Mouse (Mus musculus): ENCODE data around the gene Tial1.

Tial1 gene

DNA sequence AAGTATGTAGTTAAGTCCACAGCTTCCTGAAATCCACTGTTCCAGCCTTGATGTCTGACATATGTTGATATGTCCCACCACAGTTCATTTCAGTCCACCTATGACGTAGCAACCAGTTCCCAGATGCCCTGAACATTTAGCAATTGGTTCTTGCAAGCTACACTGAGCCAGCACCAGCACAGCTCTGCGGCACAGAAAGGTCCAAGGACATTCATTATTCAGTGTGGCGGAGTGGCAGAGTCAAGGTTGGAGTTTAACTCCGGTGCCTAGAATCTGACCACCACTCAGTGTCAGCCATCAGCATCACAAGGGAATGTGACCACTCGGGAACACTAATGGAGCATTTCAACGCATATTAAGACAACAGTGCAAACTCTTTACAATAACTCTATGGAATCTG, 44.9 kb downstream of the Tial1 start:
- DNase-seq, result no peak

DNA sequence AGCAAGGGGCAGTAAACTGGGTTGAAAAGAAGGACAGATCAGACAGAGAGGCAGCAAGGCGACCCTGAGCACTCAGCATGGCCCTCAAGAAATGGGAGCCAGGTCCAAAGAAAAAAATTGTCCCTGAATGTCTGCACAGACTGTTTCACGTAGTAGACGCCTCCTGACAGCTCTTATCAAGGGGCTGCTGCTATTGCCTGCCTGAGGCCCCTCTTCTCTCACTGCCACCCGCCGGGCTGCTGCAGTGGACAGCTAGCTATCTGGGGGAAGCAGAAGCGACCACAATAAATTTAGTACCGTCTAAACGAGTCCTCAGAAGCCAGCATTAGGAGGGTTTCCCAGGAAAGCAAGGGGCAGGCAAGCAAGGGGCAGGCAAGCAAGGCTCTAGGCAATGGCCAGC, 47.1 kb downstream of the Tial1 start:
- no peak for DNase-seq

DNA sequence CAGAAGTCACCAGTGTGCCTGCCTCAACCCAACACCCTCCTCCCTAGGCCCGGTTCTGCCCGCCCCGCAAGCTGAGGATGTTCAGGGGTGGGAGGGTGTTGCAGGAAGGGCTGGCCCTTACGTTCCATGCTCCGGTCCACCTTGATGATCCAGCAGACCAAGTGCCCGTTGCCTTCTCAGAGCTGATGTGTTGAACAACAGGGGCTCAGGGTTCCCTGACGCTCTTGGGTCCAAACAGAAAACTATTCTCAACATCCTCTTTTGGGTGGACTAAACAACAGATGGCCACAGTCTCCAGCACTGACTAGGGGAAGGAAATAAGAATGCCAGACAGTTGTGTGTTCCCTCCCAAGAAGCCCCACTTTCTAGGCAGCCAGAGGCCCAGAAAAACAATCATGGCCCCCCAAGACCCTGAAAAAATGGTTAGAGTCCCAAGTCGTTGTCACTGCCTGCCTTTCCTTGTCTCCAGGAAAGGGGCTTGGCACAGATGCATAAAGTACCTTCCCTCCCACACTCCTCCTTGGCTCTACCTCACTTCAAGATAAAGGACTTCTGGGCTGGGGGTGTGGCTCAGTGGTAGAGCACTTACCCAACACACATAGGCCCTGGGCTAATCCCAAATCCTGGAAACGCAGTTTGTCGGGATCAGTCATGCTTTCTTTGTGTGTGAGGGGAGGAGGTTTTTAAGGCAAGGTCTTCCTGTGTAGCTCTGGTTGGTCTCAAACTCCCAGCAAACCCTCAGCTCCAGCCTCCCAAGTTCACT, 49.3 kb downstream of the Tial1 start:
- no peak for DNase-seq

DNA sequence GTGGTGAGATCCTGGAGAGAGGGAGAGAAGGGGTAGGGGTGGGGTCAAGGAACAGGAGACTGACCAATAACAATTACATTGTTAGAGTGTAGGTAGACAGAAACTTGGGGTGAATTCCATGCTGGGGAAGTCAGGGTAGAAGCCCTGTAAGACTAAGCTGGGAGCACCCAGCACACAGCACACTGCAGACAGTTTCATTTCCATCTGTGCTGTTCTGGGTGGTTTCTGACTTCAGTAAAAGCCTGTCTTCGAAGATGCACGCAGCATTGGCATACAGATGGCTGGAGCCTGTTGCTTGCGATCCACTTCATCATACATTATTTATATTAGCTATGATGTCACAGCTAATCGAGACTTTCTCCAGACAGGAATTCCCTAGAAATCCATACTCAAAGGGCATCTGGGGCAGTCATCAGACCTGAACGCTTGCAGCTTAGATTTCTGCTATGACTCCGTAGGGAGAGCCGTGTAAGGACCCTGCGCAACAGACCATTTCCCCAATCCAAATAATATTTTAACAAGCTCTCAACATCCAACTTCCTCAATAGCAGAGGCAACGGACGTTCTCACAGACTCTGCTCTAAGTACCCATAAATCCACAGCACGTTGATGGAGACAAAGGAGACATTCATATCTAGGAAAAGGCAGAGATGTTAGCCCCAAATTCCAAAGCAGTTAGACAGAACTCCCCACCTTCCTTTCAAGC, 50.7 kb downstream of the Tial1 start:
- no peak for DNase-seq

DNA sequence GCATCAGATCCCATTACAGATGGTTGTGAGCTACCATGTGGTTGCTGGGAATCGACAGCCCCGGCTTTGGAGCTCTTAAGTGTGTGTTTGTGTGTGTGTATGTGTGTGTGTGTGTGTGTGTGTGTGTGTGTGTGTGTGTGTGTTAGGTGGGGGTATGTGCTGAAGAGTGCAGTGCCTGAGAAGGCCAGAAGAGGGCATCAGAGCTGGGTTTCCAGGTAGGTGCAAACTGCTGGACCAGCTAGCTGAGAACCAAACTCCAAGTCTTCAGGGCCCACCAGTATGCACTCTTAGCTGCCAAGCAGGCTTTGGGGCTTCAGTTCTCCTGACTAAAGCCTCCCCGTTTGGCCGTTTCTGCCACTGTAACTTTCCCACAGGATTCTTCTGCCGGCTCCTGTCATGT, 53.3 kb downstream of the Tial1 start:
- no peak for DNase-seq

DNA sequence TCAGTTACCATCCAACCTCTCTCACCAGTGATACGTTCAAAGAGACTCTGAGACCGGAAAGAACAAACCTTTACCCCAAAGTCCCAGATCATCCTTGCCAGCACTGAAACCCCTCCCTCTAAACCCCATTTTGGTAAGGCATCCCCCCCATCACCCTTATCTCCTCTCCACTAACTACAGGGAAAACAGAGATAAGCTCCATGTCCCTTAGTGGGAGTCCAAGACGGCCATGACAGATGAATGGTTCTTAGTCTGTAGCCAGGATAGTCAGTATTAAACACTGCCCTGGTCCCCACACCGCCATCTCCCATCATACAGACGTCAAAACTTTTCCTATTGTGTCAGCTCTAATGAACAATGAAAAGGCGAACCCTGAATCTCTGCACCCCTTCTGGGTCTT, 57.5 kb downstream of the Tial1 start:
- DNase-seq, result no peak

DNA sequence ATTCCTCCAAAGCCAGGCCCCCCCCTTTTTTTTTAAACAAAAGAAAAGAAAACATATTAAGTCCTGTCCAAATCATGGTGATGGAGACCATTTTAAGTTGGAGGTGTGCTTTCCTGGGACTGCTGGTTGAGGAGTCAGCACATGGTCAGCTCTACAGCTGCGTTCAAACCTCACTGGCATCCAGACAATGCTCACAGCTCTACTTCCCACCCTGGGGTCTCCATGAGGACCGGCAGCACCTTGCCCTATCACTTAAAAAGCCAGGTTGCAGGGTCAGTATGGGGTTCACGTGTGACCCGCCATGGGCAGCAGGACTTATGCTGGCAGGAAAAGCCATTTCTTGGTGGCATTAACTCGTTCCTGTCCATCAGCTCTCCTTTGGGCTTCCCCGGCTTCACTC, 57.9 kb downstream of the Tial1 start:
- DNase-seq, result no peak

DNA sequence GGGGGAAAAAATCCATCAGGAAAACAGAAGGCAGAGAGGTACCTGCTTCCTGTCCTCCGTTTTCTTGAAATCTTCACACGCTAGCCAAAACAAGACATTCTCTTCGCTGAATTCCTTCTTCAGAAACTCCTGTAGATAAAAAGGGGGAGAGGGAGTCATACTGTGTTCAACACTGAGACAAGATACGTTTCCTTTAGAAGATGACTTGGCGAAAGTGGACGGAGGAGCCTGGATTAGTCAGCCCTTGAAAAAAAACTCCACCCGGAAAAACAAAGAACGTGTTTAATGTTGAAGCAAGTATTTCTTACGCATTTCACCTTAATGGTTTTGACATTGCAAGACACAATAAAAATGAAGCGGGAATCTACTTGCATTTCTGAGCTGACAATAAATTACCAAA, 58.4 kb downstream of the Tial1 start:
- DNase-seq, result no peak

DNA sequence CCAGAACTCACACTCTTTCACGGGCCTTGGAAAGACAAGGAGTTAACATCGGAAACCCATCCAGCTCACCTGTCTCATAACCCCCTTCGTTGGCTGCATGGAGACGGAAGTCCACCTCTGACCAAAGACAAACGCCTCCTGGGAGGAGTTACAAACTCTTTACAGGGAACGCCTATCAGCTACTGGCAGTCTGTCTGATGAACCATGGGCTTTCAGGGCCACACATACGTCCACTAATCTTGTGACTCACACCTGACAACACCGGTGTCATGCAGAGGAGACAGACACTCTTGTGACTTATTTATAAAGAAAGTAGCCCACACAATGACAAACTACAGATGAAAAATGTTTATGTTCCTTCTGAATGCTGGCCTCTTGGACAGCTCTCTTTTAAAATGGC, 58.9 kb downstream of the Tial1 start:
- no peak for DNase-seq

DNA sequence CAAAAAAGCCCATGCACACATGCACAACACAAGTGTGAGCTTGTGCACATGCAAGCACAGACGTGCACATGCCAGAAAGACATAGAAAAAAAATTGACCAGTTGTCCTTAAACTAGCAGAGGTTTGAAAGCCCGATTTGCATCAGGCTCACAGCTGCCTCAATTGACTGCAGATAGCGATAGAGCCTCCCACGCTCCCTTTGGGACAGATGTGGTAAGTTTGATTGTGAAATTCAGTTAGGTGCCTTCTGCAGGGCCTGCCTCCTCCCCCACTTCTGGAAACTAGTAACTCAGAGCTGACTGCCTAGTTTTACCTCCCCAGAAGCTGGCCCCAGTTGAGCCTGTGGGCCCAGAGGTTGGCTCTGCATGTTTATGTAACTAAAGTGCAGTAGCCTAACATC, 62.9 kb downstream of the Tial1 start:
- DNase-seq, result no peak

DNA sequence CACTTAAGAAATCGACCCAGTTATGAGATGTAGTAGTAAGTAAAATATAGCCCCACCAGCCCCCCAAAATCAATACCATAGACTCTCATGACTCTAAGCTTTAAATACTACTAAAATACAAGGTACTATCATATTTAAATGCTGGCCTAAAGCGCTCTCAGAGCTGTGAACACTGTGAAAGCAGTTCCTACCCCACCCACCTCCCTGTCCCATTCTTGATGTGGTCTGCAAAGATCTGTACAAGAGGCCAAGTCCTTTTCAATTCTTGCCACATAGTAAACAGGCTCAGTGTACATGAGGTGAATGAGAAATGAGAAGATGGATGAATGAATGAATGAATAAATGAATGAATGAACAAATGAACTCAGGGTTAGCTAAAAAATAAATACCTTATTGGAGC, 64.5 kb downstream of the Tial1 start:
- no peak for DNase-seq

DNA sequence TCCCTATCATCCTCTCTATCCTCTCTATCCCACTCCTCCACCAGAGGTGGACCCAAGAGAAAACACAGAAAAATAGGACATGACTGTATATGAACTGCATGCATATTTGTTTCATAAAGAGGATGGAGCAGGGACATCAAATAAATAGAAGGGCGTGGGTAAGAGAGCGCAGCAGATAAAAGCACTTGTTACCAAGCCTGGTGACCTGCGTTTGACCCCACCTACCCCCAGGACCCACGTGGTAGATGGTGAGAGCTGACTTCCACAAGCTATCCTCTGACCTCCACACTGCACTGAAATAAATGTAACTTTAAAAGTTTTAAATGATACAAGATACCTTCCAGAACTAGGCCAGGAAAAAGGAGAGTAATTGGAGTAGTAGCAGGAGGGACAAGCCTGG, 67.8 kb downstream of the Tial1 start:
- DNase-seq, result no peak

DNA sequence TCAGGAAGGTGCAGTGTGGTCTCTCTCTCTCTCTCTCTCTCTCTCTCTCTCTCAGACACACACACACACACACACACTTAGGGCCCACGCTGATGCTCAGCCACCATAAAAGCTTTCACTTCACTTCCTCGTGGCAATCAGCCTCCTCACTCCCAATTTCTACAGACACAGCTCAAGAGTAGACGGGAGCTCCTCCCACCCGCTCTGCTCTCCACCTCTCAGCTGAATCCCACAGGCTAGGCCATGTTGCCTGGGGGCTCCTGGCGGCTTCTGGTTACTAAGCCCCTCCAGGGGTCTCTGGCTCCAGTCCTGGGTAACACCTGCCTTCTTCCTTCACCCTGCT, 68.6 kb downstream of the Tial1 start:
- no peak for DNase-seq

DNA sequence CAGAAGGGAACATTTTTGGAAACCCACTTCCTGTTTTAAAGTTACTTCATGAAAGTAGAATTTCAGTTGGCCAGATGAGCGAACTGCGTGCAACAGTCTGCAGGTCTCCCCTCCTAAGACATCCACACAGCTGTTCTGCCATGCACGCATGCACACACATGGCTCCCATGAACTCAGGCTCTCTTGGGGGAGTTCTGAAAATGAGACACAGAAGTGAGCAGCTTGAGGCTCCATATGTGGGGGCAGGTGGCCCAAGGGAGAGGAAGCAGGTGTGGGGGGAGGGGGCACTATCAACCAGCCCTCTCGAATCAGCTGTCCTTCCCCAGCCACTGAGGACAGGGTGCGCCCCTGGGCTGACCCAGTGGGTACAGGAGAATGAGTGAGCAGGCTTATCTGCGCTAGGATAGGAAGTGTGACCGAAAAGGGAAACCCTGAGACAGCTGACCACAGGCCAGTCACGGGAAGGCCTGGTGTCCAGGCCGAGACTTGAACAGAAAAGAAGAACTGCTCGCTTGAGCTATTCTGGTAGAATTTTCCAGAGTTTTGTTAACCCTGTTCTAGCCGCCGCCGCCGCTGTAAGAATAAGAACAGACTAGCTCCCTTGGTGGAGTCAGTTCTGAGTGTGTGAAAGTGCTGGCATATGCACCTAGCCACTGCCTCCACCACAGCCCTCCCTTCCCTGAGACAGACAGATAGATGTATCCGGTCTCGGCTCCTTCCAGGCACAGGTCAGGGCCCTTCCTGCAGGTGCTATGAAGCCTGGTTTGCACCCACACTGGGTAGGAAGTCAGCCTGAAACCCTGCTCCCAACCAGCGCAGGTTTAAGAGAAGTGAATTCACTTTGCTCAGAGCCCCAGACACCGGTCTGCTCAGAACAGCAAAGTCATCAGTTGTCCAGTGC, 69.2 kb downstream of the Tial1 start:
- no peak for DNase-seq

DNA sequence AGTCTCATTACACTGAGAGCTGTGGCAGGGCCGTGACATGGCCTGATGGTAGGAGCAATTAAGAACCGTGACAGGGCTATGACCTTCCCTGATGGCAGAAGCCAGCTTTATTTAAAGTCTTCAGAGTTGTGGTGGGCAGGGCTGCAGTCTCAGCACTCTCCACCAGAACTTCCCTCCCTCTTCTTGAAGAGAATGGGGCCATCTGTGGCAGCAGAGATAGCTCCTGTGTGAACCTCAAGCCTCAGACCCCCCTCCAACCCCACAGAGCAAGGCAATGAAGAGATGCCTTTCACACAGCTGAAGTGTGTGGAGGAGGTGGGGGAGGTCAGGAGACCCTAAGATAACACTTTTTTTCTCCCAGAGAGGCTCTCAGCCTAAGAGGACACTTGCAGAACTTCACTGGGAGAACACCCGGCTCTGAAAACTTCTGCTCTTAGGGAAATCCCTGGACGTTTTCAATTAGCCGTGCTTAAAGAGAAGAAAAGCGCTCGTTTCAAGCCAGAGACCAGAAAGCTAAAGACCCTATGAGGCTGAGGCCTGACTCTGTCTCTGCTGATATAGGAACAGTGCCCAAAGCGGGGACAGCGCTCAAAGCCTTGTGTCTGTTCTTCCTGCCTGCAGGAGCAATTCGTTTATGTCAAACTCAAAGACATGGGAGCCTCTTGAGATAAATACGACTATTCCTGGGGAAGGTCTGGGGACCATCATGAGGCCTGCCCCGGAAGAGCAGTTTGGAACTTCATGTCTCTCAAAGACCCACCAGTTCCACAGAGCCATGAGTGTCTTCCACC, 70.1 kb downstream of the Tial1 start:
- DNase-seq, result no peak

Data from cerebellum, adult 9-11 months (tissue).